Mouse (Mus musculus) heart, adult 10 weeks (tissue): ENCODE results near the gene Slc30a1. TPM values are rescaled to one million over a fixed set of nuclear protein-coding genes. Genes with fewer than 3 reads are reported as not detected.

ENCODE experiments used
- polyA plus RNA-seq: library from polyadenylated mRNA; stranded (reverse); fragments of 350-450 nt; fragmentation: Illumina TruSeq; extraction: RNeasy Lipid Tissue Mini Kit (QIAGEN cat#74804); gene quantifications from one replicate; pipeline ENCODE4 v1.2.3, GENCODE M21; 2014; ENCODE audit warnings: low read depth, low replicate concordance

Gene Slc30a1
- polyA plus RNA-seq: 8.0 TPM

DNA sequence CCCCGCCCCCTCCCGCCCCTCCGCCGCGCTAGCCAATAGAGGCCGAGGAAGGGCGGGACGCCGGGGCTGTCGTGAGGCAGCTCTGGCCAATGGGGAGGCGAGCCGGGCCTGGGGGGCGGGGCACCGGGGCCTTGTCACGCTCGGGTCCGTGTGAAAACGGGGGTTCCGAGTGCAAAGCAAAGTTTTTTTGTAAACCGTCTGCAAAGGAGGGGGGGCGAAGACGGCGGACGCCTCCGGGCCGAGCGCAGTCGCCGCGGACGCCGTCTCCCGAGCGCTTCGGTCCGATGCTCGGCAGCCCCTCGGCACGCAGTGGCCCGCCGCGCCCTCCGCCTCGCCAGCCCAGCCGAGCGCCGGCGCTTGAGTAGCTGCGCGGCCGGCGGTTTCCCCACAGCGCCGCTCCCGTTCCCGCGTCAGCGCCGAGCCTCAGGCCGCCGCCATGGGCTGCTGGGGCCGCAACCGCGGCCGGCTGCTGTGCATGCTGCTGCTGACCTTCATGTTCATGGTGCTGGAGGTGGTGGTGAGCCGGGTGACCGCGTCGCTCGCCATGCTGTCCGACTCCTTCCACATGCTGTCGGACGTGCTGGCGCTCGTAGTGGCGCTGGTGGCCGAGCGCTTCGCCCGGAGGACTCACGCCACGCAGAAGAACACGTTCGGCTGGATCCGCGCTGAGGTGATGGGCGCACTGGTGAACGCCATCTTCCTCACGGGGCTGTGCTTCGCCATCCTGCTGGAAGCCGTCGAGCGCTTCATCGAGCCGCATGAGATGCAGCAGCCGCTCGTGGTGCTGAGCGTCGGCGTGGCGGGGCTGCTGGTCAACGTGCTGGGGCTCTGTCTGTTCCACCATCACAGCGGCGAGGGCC, at the start of gene Slc30a1:
TSS of gene Slc30a1 (plus strand) at position 197 of the 860 bp plus-strand sequence.

Other genes with a start within 250 kb of the Slc30a1 start
- gene Lpgat1, start 188.9 kb upstream of the Slc30a1 start, polyA plus RNA-seq: 54.8 TPM
- gene Nek2, start 85.3 kb upstream of the Slc30a1 start, polyA plus RNA-seq: not detected
- gene Rd3, start 70.6 kb downstream of the Slc30a1 start, polyA plus RNA-seq: not detected
- 6.0 TPM for gene Traf5, start 185.8 kb downstream of the Slc30a1 start, polyA plus RNA-seq
- 30.9 TPM for gene Rcor3, start 231.3 kb downstream of the Slc30a1 start, polyA plus RNA-seq